Mouse (Mus musculus): ENCODE data around the gene H2al1b. TPM values are rescaled to one million over a fixed set of nuclear protein-coding genes. Genes with fewer than 3 reads are reported as not detected.
"Not testable (repeated sequence)": the region's sequence is repeated elsewhere in the genome, so short reads cannot be mapped to it uniquely, and the experiment has no call there.

Gene H2al1b
- polyA plus RNA-seq, 1 experiment from 2014 or later: not detected

- H3K27ac ChIP-seq (replicated peaks); DNase-seq (ENCODE audit: low spot score); H3K27me3 ChIP-seq (replicated peaks; ENCODE audit: low read depth, poor library complexity, severe bottlenecking); H3K4me3 ChIP-seq; H3K4me1 ChIP-seq; H3K9me3 ChIP-seq; H3K36me3 ChIP-seq (replicated peaks): not testable (repeated sequence)
- 98% methylated on average over 2 of the region's 6 CpGs for WGBS
Measured at GRCm38 (mm10) chrX:11305355-11305754, 3.1 kb downstream of the H2al1b start, which contains the start of gene H2al1c. Gene H2al1c, plus strand, starts transcription at chrX:11305655.

GRCm38 (mm10) chrX:11308524-11308923 lies 6.3 kb downstream of the H2al1b start, which contains the start of gene H2al1d:
Gene H2al1d, plus strand, starts transcription at chrX:11308824.
- H3K27me3 ChIP-seq (replicated peaks; ENCODE audit: low read depth, poor library complexity, severe bottlenecking); H3K27ac ChIP-seq (replicated peaks); H3K36me3 ChIP-seq (replicated peaks); H3K4me3 ChIP-seq; H3K9me3 ChIP-seq; H3K4me1 ChIP-seq; DNase-seq (ENCODE audit: low spot score): not testable (repeated sequence)
- WGBS: no CpG with 5 or more reads among the region's 6 CpGs

GRCm38 (mm10) chrX:11311634-11312033 lies 9.4 kb downstream of the H2al1b start, which contains the start of gene H2al1e:
Gene H2al1e, plus strand, starts transcription at chrX:11311934.
- no CpG with 5 or more reads among the region's 3 CpGs for WGBS
- H3K36me3 ChIP-seq (replicated peaks); H3K9me3 ChIP-seq; DNase-seq (ENCODE audit: low spot score); H3K4me1 ChIP-seq; H3K27me3 ChIP-seq (replicated peaks; ENCODE audit: low read depth, poor library complexity, severe bottlenecking); H3K27ac ChIP-seq (replicated peaks); H3K4me3 ChIP-seq: not testable (repeated sequence)

- H3K4me3 ChIP-seq; H3K27me3 ChIP-seq (replicated peaks; ENCODE audit: low read depth, poor library complexity, severe bottlenecking); H3K4me1 ChIP-seq; H3K27ac ChIP-seq (replicated peaks); H3K36me3 ChIP-seq (replicated peaks); H3K9me3 ChIP-seq; DNase-seq (ENCODE audit: low spot score): not testable (repeated sequence)
- no CpG with 5 or more reads among the region's 6 CpGs for WGBS
Measured at GRCm38 (mm10) chrX:11314858-11315257, 12.6 kb downstream of the H2al1b start, which contains the start of gene H2al1f. Gene H2al1f, plus strand, starts transcription at chrX:11315158.

GRCm38 (mm10) chrX:11317956-11318355 lies 15.7 kb downstream of the H2al1b start, which contains the start of gene H2al1g:
Gene H2al1g, plus strand, starts transcription at chrX:11318256.
- not testable (repeated sequence) for H3K27ac ChIP-seq (replicated peaks); H3K36me3 ChIP-seq (replicated peaks)
- WGBS: no CpG with 5 or more reads among the region's 3 CpGs

GRCm38 (mm10) chrX:11321192-11321591 lies 19.0 kb downstream of the H2al1b start, which contains the start of gene H2al1h:
Gene H2al1h, plus strand, starts transcription at chrX:11321492.
- H3K4me3 ChIP-seq; H3K9me3 ChIP-seq; DNase-seq (ENCODE audit: low spot score); H3K27me3 ChIP-seq (replicated peaks; ENCODE audit: low read depth, poor library complexity, severe bottlenecking); H3K36me3 ChIP-seq (replicated peaks); H3K4me1 ChIP-seq; H3K27ac ChIP-seq (replicated peaks): not testable (repeated sequence)
- WGBS: no CpG with 5 or more reads among the region's 6 CpGs

More at GRCm38 (mm10) chrX:11317956-11318355, 15.7 kb downstream of the H2al1b start, which contains the start of gene H2al1g:
- DNase-seq (ENCODE audit: low spot score); H3K9me3 ChIP-seq; H3K27me3 ChIP-seq (replicated peaks; ENCODE audit: low read depth, poor library complexity, severe bottlenecking); H3K4me1 ChIP-seq; H3K4me3 ChIP-seq: not testable (repeated sequence)

GRCm38 (mm10) chrX:11324359-11324758 lies 22.1 kb downstream of the H2al1b start, which contains the start of gene H2al1i:
Gene H2al1i, plus strand, starts transcription at chrX:11324659.
- H3K27ac ChIP-seq (replicated peaks); H3K9me3 ChIP-seq: not testable (repeated sequence)
- WGBS: 85% methylated on average over 2 of the region's 5 CpGs

GRCm38 (mm10) chrX:11327522-11327921 lies 25.3 kb downstream of the H2al1b start, which contains the start of gene H2al1j:
Gene H2al1j, plus strand, starts transcription at chrX:11327822.
- not testable (repeated sequence) for DNase-seq (ENCODE audit: low spot score); H3K27ac ChIP-seq (replicated peaks); H3K9me3 ChIP-seq; H3K4me1 ChIP-seq; H3K36me3 ChIP-seq (replicated peaks); H3K4me3 ChIP-seq
- WGBS: 90% methylated on average over 2 of the region's 2 CpGs
- H3K27me3 ChIP-seq (replicated peaks; ENCODE audit: low read depth, poor library complexity, severe bottlenecking): peaks cover 29% of the 10 kb centered on the region

More at GRCm38 (mm10) chrX:11324359-11324758, 22.1 kb downstream of the H2al1b start, which contains the start of gene H2al1i:
- H3K4me3 ChIP-seq; H3K4me1 ChIP-seq; H3K36me3 ChIP-seq (replicated peaks); DNase-seq (ENCODE audit: low spot score); H3K27me3 ChIP-seq (replicated peaks; ENCODE audit: low read depth, poor library complexity, severe bottlenecking): not testable (repeated sequence)

GRCm38 (mm10) chrX:11345762-11346161 lies 43.5 kb downstream of the H2al1b start:
- no peaks in the 10 kb centered on the region for H3K36me3 ChIP-seq (replicated peaks)
- WGBS: 46% methylated on average over 9 of the region's 9 CpGs
- H3K4me1 ChIP-seq: peaks cover 19% of the 10 kb centered on the region
- peaks cover 76% of the 10 kb centered on the region for H3K27me3 ChIP-seq (replicated peaks; ENCODE audit: low read depth, poor library complexity, severe bottlenecking)
- H3K9me3 ChIP-seq: no peaks in the 10 kb centered on the region
- H3K4me3 ChIP-seq: no peak overlapping the region
- DNase-seq (ENCODE audit: low spot score): peak; percentile 62
- no peak overlapping the region for H3K27ac ChIP-seq (replicated peaks)

- no peak for DNase-seq (ENCODE audit: low spot score)
- Histone ChIP-seq H3K27me3 (replicated peaks; ENCODE audit: low read depth, poor library complexity, severe bottlenecking) (peaks cover 77% of the 10 kb centered on the region), H3K4me1 (peaks cover 19% of the 10 kb centered on the region), H3K9me3 (no peaks in the 10 kb centered on the region), H3K4me3 (no peak overlapping the region), H3K36me3 (replicated peaks) (no peaks in the 10 kb centered on the region), H3K27ac (replicated peaks) (no peak overlapping the region)
- WGBS: 88% methylated on average over 3 of the region's 3 CpGs
Measured at GRCm38 (mm10) chrX:11346756-11347155, 44.5 kb downstream of the H2al1b start.

Other genes starting within 250 kb of the H2al1b start
- gene H2al1a, start 3.2 kb upstream of the H2al1b start, polyA plus RNA-seq (2016; fragmentation: Nextera tagmentation; extraction: Ambion mirVana): not detected in 2 replicates
- gene H2al1c, start 3.2 kb downstream of the H2al1b start, polyA plus RNA-seq (2016; fragmentation: Nextera tagmentation; extraction: Ambion mirVana): not detected in 2 replicates
- gene H2al1d, start 6.4 kb downstream of the H2al1b start, polyA plus RNA-seq (2016; fragmentation: Nextera tagmentation; extraction: Ambion mirVana): not detected in 2 replicates
- not detected in 2 replicates for gene H2al1e, start 9.5 kb downstream of the H2al1b start, polyA plus RNA-seq (2016; fragmentation: Nextera tagmentation; extraction: Ambion mirVana)
- gene H2al1f, start 12.7 kb downstream of the H2al1b start, polyA plus RNA-seq (2016; fragmentation: Nextera tagmentation; extraction: Ambion mirVana): not detected in 2 replicates
- gene H2al1g, start 15.8 kb downstream of the H2al1b start, polyA plus RNA-seq (2016; fragmentation: Nextera tagmentation; extraction: Ambion mirVana): not detected in 2 replicates
- gene H2al1h, start 19.1 kb downstream of the H2al1b start, polyA plus RNA-seq (2016; fragmentation: Nextera tagmentation; extraction: Ambion mirVana): not detected in 2 replicates
- not detected in 2 replicates for gene H2al1i, start 22.2 kb downstream of the H2al1b start, polyA plus RNA-seq (2016; fragmentation: Nextera tagmentation; extraction: Ambion mirVana)
- gene H2al1j, start 25.4 kb downstream of the H2al1b start, polyA plus RNA-seq (2016; fragmentation: Nextera tagmentation; extraction: Ambion mirVana): not detected in 2 replicates

Data from embryonic facial prominence, embryonic 10.5 days (tissue).